Mouse (Mus musculus) spleen, adult 2 months (tissue): ENCODE results near the gene Gm27021.

Experiments used
- CTCF ChIP-seq: fragments of 200-500 bp; IDR thresholded peaks from 2 replicates; pipeline ENCODE4 v1.5.1; 2011; ENCODE audit warnings: mild to moderate bottlenecking, inconsistent platforms; ENCODE audit not compliant: insufficient read depth, insufficient read length, insufficient replicate concordance; ENCODE audit errors: extremely low read depth
- POLR2A ChIP-seq: fragments of 200-500 bp; IDR thresholded peaks from 2 replicates; pipeline ENCODE4 v1.6.1; 2011; ENCODE audit warnings: low read depth, low read length, inconsistent platforms

GRCm38 (mm10) chr8:120623608-120624007, 44.3 kb downstream of the Gm27021 start:
- TF ChIP-seq POLR2A (no peak), CTCF (no peak)
